Mouse (Mus musculus) kidney, adult 2 months (tissue): ENCODE measurements around the gene Hist2h2aa1. TPM values are rescaled to one million over a fixed set of nuclear protein-coding genes. Genes with fewer than 3 reads are reported as not detected.
"Not testable (repeated sequence)": the region's sequence is repeated elsewhere in the genome, so short reads cannot be mapped to it uniquely, and the experiment has no call there.

ENCODE experiments used
- DNase-seq: peaks from one replicate; pipeline ENCODE4 v3.0.0; 2021
- H3K27ac ChIP-seq: fragments of 200-500 bp; 2 replicates; pipeline ENCODE4 v1.5.1; 2012; ENCODE audit warnings: low read depth, low read length, control low read depth, inconsistent platforms; ENCODE audit not compliant: insufficient read depth
- H3K27me3 ChIP-seq: fragments of 200-500 bp; replicated peaks from 2 replicates; pipeline ENCODE4 v1.6.1; 2012; ENCODE audit warnings: mild to moderate bottlenecking, moderate library complexity, low read length, inconsistent platforms; ENCODE audit not compliant: control insufficient read depth, insufficient read depth
- H3K36me3 ChIP-seq: fragments of 200-500 bp; 2 replicates; pipeline ENCODE4 v1.6.1; 2012; ENCODE audit warnings: mild to moderate bottlenecking, moderate library complexity, low read length, inconsistent platforms; ENCODE audit not compliant: control insufficient read depth, insufficient read depth
- H3K4me1 ChIP-seq: fragments of 200-500 bp; 2 replicates; pipeline ENCODE4 v1.6.1; 2011; ENCODE audit warnings: low read length; ENCODE audit not compliant: control insufficient read depth, insufficient read depth
- H3K4me3 ChIP-seq: fragments of 200-500 bp; 2 replicates; pipeline ENCODE4 v1.5.1; 2011; ENCODE audit warnings: mild to moderate bottlenecking, low read depth, low read length, control low read depth; ENCODE audit not compliant: insufficient read depth
- CTCF ChIP-seq: fragments of 200-500 bp; conservative IDR thresholded peaks from 2 replicates; pipeline ENCODE4 v1.5.1; 2011; ENCODE audit warnings: low read depth, mild to moderate bottlenecking, control low read depth, low read length, moderate library complexity, mixed read lengths; ENCODE audit not compliant: insufficient read depth, insufficient read length
- POLR2A ChIP-seq: fragments of 200-500 bp; IDR thresholded peaks from one replicate; pipeline ENCODE4 v1.6.1; 2011; ENCODE audit warnings: low read depth, low read length, control low read depth
- WGBS: fragments of 180-500 bp; shearing (Covaris S2); methylation state at CpG from one replicate; pipeline ENCODE4 v1.1.7; 2018; 5-methylcytosine and 5-hydroxymethylcytosine counted together
- polyA plus RNA-seq: library from polyadenylated mRNA; depleted of rRNA; stranded (reverse); fragments of >200 nt; gene quantifications from 2 replicates; pipeline ENCODE4 v1.2.3, GENCODE M21; 2012

Hist2h2aa1 gene
- polyA plus RNA-seq, 1 experiment: 285 TPM

DNA sequence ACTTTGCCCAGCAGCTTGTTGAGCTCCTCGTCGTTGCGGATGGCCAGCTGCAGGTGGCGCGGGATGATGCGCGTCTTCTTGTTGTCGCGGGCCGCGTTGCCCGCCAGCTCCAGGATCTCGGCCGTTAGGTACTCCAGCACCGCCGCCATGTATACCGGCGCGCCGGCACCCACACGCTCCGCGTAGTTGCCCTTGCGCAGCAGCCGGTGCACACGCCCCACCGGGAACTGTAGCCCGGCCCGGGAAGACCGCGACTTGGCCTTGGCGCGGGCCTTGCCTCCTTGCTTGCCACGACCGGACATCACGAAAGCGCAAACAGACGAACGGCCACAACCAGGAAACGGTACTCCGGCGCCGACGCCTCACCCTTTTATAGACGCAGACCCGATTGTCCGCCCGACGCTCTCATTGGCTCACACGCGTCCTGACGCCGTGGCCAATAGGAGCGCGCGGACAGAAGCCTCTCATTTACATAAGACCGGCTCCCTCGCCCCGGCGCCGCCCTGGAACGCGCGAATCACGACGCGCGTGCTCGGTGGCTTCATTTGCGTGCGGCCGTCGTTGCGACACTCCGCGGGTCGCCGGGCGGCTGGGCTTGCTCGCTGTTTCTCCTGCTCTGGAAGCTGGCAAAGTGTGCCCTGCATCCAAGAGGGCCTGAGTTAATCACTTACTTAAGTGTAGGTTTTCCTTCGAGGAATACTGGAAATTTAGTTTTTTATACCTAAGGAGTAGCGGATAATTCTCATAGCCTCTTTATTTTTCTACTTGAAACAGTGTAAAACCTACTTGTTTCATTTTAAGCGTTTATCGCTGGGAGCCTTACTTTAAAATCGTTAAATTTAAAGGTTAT, 5.1 kb upstream of the Hist2h2aa1 start, which contains the start of gene Hist2h2aa2:
TSS of gene Hist2h2aa2 (minus strand) at position 328 of the 850 bp plus-strand sequence.
- TF ChIP-seq POLR2A: peak; percentile 27
- Histone ChIP-seq H3K27ac (peak within 1 kb of the TSS; percentile 86), H3K4me3 (peak within 1 kb of the TSS; percentile 65), H3K4me1 (peaks cover 10% of the 10 kb centered on the region; the same call in 1 of the 2 replicates)
- H3K27me3 ChIP-seq, H3K36me3 ChIP-seq: not testable (repeated sequence)
- DNase-seq: peak; percentile 99
- WGBS: 2% methylated on average over 44 of the region's 85 CpGs

DNA sequence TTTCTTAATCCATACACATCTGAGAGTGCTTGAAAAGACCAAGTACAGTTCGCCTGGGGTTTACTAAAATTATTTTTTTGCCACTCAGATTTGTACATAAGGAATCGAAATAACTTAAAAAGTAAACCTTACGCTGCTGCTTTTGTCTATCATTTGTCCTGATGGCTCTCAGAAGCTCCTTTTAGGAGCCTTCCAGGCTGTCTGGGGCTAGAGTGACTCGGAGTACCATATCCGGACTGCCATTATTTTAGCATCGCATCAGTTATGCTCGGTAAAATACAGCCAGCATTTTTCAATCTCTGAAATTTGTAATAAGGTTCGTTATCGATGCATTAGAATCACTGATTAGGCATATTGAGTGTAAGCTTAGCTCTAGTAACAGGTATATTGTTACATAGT, 4.5 kb upstream of the Hist2h2aa1 start:
- peak; percentile 9 for DNase-seq
- 81% methylated on average over 9 of the region's 9 CpGs for WGBS
- Histone ChIP-seq H3K27ac (no peak overlapping the region), H3K4me1 (peaks cover 10% of the 10 kb centered on the region; the same call in 1 of the 2 replicates), H3K36me3 (no peaks in the 10 kb centered on the region), H3K27me3 (no peaks in the 10 kb centered on the region), H3K4me3 (no peak overlapping the region)
- TF ChIP-seq CTCF (no peak), POLR2A (no peak)

DNA sequence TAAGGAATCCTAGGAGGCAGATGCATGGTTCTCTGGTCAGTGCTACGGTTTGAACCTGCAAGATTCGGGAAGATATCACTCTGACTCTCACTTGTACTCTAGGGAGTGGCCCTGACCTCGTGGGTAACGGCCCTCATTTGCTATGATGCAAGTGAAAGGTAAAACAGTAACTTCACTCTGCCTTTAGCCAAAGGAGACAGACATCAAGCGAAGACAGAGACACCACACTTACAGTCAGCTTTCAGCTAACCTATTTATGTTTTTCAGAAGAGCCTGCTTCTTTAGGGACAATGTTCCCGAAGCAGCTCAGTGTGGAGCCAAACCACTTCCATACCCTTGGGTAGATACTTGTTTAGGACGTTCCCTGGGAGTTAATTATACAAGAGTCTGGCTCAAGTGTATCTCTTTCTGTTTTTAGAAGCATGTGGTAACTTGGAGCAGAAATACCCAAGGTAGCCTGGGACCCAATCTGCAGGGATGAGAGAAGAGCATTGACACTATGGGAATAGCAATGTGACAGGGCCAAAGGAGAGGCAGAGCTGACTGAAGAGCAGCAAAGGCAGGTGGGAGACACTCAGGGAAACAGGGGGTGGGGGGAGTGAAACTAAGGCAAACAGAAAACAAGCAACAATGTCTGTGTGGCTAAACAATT, 1.2 kb upstream of the Hist2h2aa1 start:
- WGBS: 56% methylated on average over 7 of the region's 7 CpGs
- no peak for TF ChIP-seq CTCF
- TF ChIP-seq POLR2A: no peak
- Histone ChIP-seq H3K27me3 (no peaks in the 10 kb centered on the region), H3K36me3 (no peaks in the 10 kb centered on the region), H3K27ac (peak overlapping the region; percentile 53), H3K4me1 (peaks cover 10% of the 10 kb centered on the region; the same call in 1 of the 2 replicates), H3K4me3 (no peak overlapping the region)
- DNase-seq: peak; percentile 68

DNA sequence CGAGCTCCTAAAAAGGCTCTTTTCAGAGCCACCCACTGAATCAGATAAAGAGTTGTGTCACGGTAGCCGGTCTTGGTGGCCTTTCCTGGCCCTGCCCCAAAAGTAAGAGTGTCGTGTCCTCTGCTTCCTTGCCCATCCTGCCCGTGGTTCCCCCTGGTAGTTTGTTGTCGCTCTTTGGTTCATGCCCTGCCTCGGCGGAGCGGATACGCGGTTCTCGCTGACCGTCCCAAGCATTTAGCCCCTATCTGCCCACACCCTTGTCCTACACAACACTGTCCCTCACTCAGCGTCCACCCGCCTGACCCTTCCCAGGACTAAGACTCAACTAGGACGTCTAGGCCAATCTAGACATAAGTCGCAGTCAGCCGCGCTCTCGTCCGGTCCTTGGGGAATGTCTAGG, 721 bp downstream of the Hist2h2aa1 start:
- peak overlapping the region; percentile 89 for H3K27ac ChIP-seq
- H3K4me3 ChIP-seq: peak overlapping the region; percentile 73
- DNase-seq, H3K27me3 ChIP-seq, H3K4me1 ChIP-seq, H3K36me3 ChIP-seq: not testable (repeated sequence)
- under 1% methylated on average over 12 of the region's 21 CpGs for WGBS

DNA sequence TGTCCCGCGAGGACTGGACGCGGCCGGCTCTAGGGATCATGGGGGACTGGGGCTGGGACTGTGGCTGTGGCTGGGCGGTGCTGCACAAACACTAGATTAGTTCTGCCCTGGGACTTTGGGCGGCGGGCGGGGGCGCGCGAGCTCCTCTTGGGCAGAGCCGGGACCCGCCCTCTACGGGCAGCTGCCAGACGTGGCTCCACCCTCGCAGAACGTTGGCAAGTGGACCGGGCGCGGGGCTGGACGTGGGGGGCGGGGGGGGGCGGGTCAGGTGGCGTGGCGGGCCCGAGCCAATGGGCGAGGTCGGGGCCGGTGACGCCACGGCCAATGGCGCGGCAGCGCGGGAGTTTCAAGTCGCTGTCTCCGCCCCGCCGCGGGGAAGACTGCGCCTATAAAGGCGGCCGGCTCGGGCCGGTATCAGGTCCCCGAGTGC, 1.1 kb downstream of the Hist2h2aa1 start, which contains the start of gene Hist2h3c1:
TSS of gene Hist2h3c1 (plus strand) at position 259 of the 430 bp plus-strand sequence.
- H3K4me3 ChIP-seq: peak within 1 kb of the TSS; percentile 73

DNA sequence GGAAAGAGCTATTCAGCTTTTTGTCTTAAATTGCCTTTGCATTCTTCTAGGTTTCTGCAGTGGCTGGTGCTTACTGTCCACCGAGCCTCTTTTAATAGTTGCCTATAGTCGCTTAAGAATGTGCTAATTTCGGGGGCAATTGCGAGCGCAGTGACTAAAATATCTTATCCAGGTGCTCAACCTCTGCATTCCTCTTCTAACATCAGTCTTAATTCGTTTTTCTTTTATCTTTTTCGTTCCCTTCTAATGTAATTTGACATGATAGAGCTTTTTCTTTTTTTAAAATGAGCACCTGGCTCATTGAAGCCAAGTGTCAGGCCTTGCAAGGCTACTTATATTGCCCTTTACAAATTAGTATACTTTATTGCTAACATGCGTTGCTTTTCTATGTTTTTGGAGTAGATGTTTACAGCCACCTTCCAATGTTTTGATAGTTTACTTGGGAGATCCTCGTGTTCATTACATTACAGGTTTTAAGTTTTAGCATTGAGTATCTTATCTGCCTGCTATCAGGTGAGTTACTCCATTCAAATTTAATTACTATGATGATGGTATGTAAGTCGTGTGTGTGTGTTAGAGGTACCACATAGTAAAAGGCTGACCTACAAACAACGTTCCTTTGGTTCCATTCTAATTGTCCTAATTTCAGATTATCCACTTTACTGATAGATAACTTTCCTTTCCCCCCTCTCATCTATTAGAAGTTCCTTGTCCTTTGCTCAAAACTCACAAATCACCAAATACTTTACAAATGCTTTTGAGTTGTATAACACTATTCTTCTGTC, 2.3 kb downstream of the Hist2h2aa1 start:
- Histone ChIP-seq H3K36me3 (no peaks in the 10 kb centered on the region), H3K4me1 (peaks cover 8% of the 10 kb centered on the region; the same call in 1 of the 2 replicates), H3K27me3 (no peaks in the 10 kb centered on the region), H3K27ac (no peak overlapping the region), H3K4me3 (no peak overlapping the region)
- WGBS: 49% methylated on average over 11 of the region's 11 CpGs
- DNase-seq: no peak
- TF ChIP-seq CTCF (no peak), POLR2A (no peak)

More for the DNA sequence above, 1.1 kb downstream of the Hist2h2aa1 start, which contains the start of gene Hist2h3c1:
- not testable (repeated sequence) for H3K4me1 ChIP-seq, H3K27me3 ChIP-seq, H3K36me3 ChIP-seq
- peak within 1 kb of the TSS; percentile 89 for H3K27ac ChIP-seq
- WGBS: 0% methylated on average over 11 of the region's 47 CpGs
- peak; percentile 12 for DNase-seq
